Mouse (Mus musculus) liver, postnatal 0 days (tissue): Measurements from ENCODE around the gene Pif1.

ENCODE experiments used
- CTCF ChIP-seq: sonication (generic); IDR thresholded peaks from 2 replicates; pipeline ENCODE4 v1.5.1; 2016; ENCODE audit warnings: antibody characterized with exemption, low read depth
- EP300 ChIP-seq: IDR thresholded peaks from 2 replicates; pipeline ENCODE4 v1.6.1; 2016; ENCODE audit warnings: antibody characterized with exemption, low read depth, mild to moderate bottlenecking

DNA sequence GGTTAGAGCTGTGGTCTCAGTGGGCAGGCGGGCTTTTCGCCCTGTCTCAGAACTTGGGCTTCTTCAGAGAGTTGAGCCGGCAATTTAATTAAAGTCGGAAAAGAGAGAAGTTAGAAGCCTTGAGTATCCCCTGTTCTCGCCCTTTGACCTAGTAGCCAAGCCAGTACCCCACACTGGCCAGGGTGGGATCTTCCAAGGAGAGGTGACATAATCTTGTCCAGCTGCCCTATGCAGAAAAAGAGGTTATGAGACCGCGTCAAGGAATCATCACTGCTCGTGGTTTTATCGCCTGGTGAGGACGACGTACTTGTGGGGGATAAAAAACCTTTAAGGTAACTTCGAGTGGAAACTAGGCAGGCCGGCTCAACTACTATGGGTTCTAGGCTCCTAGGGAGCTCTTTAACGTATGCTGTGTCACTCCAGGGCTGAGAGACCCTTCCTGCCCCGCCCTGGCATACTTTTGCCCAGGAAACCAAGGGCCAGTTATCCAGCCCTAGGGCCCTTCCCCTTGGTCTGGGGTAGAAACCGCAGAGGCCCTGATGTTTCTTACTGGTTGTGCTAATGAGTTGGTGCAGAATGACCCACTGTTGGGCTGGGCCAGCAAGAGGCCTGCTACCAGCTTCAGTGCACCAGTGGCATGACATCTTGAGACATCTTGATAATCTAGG lies 44.5 kb downstream of the Pif1 start:
- TF ChIP-seq EP300 (no peak), CTCF (no peak)
